Mouse (Mus musculus) adrenal gland, postnatal 25 days (tissue): ENCODE data around the gene Atp6v1g2. TPM values are rescaled to one million over a fixed set of nuclear protein-coding genes. Genes with fewer than 3 reads are reported as not detected.

Experiments used
- DNase-seq: peaks from one replicate; pipeline ENCODE4 v3.0.0; 2021; ENCODE audit warnings: mixed read lengths
- total RNA-seq: library from RNA; stranded (reverse); gene quantifications from 2 replicates; pipeline ENCODE4 v1.2.3, GENCODE M21; 2021

The Atp6v1g2 gene
- total RNA-seq, 1 experiment from 2014 or later: 8.0 TPM

DNA sequence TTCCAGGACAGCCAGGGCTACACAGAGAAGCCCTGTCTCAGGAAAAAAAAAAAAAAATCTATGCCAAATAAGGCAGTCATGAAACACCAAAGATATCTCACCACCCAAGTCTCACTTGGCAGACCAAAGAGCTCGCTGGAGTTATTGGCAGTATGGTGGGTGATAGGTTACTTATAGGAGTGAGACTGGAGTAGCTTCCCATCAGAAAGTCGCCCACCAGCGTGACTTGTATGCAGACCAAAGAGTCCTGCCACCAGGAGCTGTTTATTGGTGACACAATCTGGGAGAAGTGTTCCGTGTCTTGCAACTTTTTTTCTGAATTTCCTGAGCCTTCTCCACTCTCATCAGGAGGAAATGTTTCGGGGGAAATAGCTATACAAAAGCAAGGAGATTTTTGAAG, 6.2 kb downstream of the Atp6v1g2 start:
- DNase-seq: no peak

DNA sequence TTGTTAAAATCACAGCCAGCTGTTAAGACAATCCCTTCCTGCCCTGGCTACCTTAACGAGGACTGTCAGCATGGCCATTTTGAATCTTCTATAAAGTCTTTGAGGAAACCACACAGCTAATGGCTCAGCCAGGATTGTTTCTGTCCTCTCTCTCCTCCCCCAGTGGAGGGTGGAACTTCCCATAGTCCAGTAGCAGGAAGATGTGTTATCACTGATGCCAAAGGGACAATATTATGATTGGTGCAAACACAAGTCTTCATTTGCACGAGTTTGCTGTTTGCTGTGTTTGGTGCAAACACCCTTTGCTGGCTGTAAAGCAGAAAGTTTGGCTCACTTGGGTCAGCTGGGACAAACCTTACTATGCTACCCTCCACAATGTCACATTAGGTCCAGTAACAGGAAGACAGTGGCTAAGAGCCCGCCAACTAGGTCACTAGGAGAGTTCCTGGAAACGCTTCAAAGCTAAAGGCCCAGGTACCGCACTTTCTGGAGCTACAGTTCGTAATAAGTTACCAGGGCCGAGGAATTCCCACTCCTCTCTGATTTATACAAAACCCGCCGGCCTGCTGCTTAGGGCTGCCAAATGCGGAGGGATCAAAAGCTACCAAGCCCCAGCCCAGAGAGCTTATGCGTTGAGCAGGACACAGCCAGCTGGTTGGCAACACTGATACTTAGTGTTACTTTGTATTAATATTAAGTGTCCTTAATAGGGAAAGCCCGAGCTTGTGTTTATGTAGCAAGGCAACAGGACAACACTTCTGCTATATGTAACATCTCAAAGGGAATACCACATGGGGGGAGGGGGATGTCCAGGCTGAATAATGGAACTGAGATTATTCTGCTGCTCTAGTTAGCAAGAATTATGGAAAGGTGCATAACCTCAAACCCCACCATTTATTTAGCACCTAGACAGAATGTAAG, 7.2 kb downstream of the Atp6v1g2 start:
- no peak for DNase-seq

- peak; percentile 95 for DNase-seq
Observed at GRCm38 (mm10) chr17:35241305-35242014, 8.0 kb downstream of the Atp6v1g2 start, which contains the start of gene Ddx39b. Gene Ddx39b (plus strand): TSS chr17:35241746.

DNA sequence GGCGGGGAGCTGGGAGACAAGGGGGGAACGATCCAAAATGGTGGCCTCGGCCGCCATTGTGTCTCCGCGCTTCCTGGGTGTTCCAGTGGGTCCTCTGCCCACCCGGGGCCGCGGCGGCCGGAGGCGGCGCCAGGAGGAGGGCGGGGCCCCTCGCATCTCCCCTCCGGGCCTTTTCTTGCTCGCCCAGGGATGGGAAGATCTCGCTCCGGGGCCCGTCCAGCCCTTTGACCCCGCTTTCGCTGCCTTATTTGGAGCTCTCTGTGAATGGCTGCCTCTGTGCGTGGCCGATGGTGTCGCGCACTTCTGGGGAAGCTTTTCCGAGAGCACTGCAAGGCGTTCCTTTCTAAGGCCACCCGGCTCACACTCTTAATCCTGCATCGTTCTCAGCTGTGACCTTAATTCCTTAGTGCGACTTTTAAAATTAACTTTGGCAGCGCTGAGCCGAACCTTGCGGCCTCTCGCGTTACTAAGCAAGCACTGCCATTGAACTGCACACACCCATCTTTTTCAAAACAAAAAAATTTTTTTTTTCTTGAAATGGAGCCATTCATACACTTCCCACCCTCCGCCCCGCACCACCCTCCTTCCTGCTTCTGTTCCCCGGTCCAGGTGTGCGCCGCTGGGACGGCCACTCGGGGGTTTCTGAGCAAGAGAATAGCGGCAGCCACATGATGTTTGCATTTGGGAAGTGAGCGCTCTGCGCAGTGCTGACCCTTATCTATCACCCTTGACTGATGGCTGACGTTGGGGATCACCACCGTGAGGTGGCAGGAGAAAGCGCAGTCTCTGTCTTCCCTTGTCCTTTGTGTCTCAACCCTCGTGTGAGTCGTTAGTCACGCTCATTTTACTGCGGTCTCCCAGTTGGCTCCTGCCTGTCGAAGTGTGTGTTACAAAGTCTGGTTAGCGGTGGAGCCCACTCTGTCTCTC, 8.8 kb downstream of the Atp6v1g2 start:
- DNase-seq: peak; percentile 66

DNA sequence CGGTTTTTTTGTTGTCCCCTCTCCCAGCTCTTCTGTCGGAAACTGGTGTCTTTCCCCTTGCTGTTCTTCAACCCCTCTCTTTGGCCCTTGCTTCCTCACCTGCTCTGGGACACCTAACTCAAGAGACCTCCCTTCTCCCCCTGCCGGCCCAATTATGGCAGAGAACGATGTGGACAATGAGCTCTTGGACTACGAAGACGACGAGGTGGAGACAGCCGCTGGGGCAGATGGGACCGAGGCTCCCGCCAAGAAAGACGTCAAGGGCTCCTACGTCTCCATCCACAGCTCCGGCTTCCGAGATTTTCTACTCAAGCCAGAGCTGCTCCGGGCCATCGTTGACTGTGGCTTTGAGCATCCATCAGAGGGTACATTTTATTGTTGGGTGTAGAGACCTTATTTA, 9.6 kb downstream of the Atp6v1g2 start:
- no peak for DNase-seq

- no peak for DNase-seq
Observed at GRCm38 (mm10) chr17:35244999-35245398, 11.5 kb downstream of the Atp6v1g2 start.

- no peak for DNase-seq
Observed at GRCm38 (mm10) chr17:35245731-35246623, 12.5 kb downstream of the Atp6v1g2 start.

DNA sequence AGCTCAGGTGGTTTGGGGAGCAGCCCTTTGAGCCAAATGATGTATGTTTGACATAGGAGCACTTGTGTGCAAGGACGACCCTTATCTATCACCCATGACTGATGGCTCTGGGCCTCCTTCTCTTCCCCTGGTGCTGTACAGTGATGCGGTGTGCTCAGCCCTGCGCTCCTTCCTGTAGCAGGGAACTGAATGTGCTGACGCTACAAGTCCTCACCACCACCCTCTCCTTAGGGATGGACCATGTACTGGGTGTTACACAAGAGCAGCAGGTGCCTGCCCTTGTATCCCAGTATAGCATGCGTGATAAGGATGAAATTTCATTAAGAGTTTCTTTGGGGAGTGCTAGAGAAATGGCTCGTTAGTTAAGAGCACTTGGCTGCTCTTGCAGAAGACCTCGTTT, 13.7 kb downstream of the Atp6v1g2 start:
- no peak for DNase-seq

GRCm38 (mm10) chr17:35248986-35249385, 15.5 kb downstream of the Atp6v1g2 start:
- DNase-seq: no peak

DNA sequence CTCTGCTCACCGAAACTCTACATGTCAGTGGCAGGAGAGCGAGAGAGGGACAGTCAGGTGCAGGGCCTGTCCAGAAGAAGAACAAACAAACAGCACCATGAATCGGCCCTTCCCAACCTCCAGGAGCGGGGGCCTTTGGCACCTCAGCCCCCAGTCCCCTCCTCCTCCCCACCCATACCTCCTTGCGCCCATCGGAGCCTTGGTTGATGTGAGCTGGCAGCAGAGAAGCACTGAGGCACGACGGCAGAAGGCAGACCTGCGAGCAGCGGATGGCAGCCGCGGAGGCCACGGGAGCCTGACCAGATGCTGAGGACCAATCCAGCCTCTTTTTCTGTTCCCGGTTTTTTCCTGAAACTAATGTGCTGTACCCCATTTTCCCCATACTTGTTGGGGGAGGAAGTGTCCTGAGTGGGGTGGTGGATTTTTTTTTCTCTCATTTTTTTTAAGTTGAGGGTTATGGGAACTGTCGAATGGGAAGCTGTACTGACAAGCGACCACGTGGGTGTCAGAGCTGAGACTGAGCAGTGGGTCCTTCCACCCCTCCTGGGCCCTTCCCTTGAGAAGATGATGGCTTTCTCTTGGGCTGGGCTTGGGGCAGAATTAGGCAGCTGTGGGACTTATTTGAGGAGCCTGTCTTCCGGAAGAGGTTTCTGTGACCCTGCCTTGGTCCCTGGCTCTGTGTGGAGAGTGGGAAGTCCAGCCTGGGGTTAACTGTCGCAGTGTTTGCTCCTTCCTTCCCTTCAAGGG, 16.2 kb downstream of the Atp6v1g2 start:
- DNase-seq: no peak

- DNase-seq: no peak
Observed at GRCm38 (mm10) chr17:35250348-35251120, 17.1 kb downstream of the Atp6v1g2 start.

DNA sequence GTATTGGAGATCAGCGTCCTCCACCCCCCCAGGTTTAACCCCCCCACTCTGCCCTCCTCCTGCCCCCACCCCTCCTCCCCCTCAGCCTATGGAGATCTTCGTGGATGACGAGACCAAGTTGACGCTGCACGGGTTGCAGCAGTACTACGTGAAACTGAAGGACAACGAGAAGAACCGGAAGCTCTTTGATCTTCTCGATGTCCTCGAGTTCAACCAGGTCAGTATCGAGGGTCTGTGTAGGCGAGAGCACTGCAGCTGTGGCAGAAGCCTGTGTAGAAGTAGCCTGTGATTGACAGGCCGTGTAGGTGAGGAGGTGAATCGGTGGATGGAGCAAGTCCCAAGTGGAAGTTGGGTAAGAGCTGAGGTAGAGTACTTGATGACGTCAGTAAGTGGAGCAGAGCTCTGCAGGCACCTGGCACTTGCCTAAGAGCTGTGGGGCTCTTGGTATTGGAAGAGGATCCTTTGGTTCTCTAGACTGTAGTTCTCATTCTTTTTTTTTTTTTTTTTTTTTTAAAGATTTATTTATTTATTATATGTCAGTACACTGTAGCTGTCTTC, 17.8 kb downstream of the Atp6v1g2 start:
- DNase-seq: no peak

- DNase-seq: no peak
Observed at GRCm38 (mm10) chr17:35251981-35252380, 18.5 kb downstream of the Atp6v1g2 start.

DNA sequence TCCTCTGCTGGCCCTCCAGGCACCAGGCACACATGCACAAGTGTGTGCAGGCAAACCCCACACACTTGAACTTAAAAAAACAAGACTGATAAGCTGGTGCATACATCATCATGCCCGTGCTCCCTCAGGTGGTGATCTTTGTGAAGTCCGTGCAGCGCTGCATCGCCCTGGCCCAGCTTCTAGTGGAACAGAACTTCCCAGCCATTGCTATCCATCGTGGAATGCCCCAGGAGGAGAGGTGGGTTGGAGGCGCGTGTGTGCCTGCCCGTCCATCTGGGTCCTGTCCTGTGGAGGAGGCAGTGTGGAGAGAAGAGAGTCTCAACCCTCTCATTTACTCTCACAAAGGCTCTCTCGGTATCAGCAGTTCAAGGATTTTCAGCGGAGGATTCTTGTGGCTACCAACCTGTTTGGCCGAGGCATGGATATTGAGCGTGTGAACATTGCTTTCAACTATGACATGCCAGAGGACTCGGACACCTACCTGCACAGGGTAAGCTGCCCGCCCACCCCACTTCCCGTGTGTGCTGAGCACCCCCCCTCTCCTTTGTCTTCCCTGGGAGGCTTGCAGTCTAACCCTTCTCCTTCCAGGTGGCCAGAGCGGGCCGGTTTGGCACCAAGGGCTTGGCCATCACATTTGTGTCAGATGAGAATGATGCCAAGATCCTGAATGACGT, 19.3 kb downstream of the Atp6v1g2 start:
- no peak for DNase-seq

GRCm38 (mm10) chr17:35253293-35254093, 20.0 kb downstream of the Atp6v1g2 start:
- DNase-seq: no peak

DNA sequence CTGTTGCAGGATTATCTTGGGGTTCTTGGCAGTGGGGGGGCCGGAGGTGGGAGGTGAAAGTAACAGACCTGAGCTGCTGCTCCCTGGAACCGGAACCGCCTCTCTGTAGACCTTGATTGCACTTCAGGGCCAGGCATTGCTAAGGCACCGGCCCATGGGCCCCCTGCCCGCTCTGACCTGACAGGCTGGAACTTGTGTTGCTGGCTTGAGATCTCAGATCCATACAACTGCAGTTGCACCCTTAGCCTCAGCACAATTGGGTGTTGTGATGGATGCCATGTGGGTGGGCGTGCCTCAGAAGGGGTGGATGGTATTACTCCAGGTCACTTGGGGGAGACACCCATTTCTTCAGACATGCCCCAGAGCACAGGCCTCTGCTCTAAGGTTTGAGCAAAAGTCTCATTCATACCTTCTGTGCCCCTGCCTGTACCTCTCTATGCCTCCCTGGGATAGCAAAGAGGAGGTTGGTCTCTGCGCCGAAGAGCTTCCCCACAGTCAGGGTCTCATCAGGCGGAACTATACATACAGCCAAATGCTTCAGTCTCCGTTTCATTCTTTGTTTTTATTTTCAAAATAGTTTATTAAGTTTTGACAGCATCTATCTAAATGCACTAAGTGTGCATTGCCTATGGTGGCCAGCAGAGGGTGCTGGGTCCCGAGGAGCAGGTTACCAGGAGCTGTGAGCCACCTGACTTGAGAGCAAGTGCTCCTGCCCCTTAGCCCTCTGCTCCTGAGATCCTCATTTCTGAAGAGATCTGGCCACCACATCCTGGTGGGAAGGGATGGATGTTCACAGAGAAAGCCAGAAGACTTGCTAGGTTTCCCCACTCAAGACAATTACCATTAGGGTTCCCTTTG, 21.0 kb downstream of the Atp6v1g2 start:
- peak; percentile 69 for DNase-seq

- DNase-seq: no peak
Observed at GRCm38 (mm10) chr17:35255301-35255700, 21.8 kb downstream of the Atp6v1g2 start.
